9 mouse cellular contexts compared by ENCODE assay signal in the genomic region with DNA sequence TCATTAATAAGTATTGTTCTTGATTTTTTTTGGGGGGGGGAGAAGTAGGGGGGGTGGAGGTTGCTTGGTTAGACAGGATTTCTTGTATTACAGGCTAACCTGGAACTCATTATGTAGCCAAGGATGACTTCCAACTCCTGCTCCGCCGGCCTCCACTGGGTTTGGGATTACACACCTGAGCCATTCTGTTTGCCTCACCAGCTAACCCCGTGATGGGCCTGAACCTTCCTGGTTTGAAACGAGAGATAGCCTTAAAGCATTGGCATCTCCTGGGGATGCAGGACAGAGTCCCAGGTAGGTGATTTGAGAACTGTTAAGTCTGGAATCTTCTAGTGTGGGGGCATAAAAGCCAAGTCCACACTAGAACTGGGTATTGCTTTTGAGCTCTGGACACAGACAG. TPM values are rescaled to one million over a fixed set of nuclear protein-coding genes. Genes with fewer than 3 reads are reported as not detected.
A peak's percentile ranks its signal among the peaks of the same experiment; 100 is the strongest.
DNase-seq lines count a peak whose midpoint lies in the region; ATAC-seq and TF ChIP-seq lines count a peak whose summit lies in the region.
"Had no signal": no experiment of that assay in that cellular context is flagged by ENCODE, and none has a peak within 500 bp of the region (broad histone marks: within the 10 kb centered on the region; RNA-seq: fewer than 3 reads in every experiment).

No protein-coding gene starts in this region.

- no peak for TF ChIP-seq CTCF in gastrocnemius, adult 2 months (IDR thresholded peaks at IDR 0.05)
- no peak for TF ChIP-seq CTCF in liver, postnatal 0 days (IDR thresholded peaks at IDR 0.05; ENCODE audit: low read depth)

- no peak for DNase-seq in gastrocnemius, adult 2 months
- DNase-seq in gastrocnemius, postnatal 10 days = no peak
- no peak for DNase-seq in liver, embryonic 11.5 days (ENCODE audit: low spot score)
- DNase-seq in liver, postnatal 0 days = no peak
- no peak for DNase-seq in liver, embryonic 13.5 days
- DNase-seq in adrenal gland, adult 18-20 months (ENCODE audit: low spot score in 2 of 2) = no peak
- DNase-seq: kidney, adult 9 months had no signal

- H3K4me3 ChIP-seq in gastrocnemius, adult 2 months = peak overlapping the region; percentile 73
- no peak overlapping the region for H3K4me3 ChIP-seq in liver, embryonic 11.5 days (ENCODE audit: low read depth, low read length)
- H3K4me3 ChIP-seq in liver, postnatal 0 days (ENCODE audit: low read depth, low read length) = no peak overlapping the region
- H3K4me3 ChIP-seq in embryonic facial prominence, embryonic 15.5 days (replicated peaks) = no peak overlapping the region
- no peak overlapping the region for H3K4me3 ChIP-seq in liver, embryonic 13.5 days (replicated peaks)
- no peak overlapping the region for H3K4me3 ChIP-seq in midbrain, embryonic 16.5 days (ENCODE audit: low read depth, low read length)

- no peak for TF ChIP-seq EP300 in liver, postnatal 0 days (IDR thresholded peaks at IDR 0.05; ENCODE audit: low read depth)

- H3K4me1 ChIP-seq in liver, embryonic 11.5 days (replicated peaks; ENCODE audit: control insufficient read depth, insufficient read depth, low read length) = peaks cover 17% of the 10 kb centered on the region
- peaks cover 28% of the 10 kb centered on the region for H3K4me1 ChIP-seq in liver, postnatal 0 days (ENCODE audit: insufficient read depth)
- H3K4me1 ChIP-seq in embryonic facial prominence, embryonic 15.5 days = peaks cover 35% of the 10 kb centered on the region
- peaks cover 47% of the 10 kb centered on the region for H3K4me1 ChIP-seq in liver, embryonic 13.5 days (replicated peaks)
- H3K4me1 ChIP-seq in midbrain, embryonic 16.5 days (ENCODE audit: control insufficient read depth, insufficient read depth, low read length) = peaks cover 8% of the 10 kb centered on the region

- H3K27me3 ChIP-seq in liver, embryonic 11.5 days (replicated peaks; ENCODE audit: control insufficient read depth, insufficient read depth, low read length) = no peaks in the 10 kb centered on the region
- H3K27me3 ChIP-seq in liver, postnatal 0 days (ENCODE audit: insufficient read depth, low read length) = no peaks in the 10 kb centered on the region
- H3K27me3 ChIP-seq in embryonic facial prominence, embryonic 15.5 days = no peaks in the 10 kb centered on the region
- peaks cover 9% of the 10 kb centered on the region for H3K27me3 ChIP-seq in liver, embryonic 13.5 days
- peaks cover 3% of the 10 kb centered on the region for H3K27me3 ChIP-seq in midbrain, embryonic 16.5 days (ENCODE audit: control insufficient read depth, insufficient read depth, low read depth, low read length)

- H3K27ac ChIP-seq in gastrocnemius, adult 2 months = peak overlapping the region; percentile 90
- H3K27ac ChIP-seq in liver, embryonic 11.5 days (ENCODE audit: low read depth, low read length) = no peak overlapping the region
- no peak overlapping the region for H3K27ac ChIP-seq in liver, postnatal 0 days (ENCODE audit: low read depth)
- H3K27ac ChIP-seq in embryonic facial prominence, embryonic 15.5 days (replicated peaks) = peak overlapping the region; percentile 94; the same call in 1 of the 2 replicates
- no peak overlapping the region; the same call in 1 of the 2 replicates for H3K27ac ChIP-seq in liver, embryonic 13.5 days
- H3K27ac ChIP-seq in midbrain, embryonic 16.5 days (ENCODE audit: low read length) = no peak overlapping the region

- no peaks in the 10 kb centered on the region for H3K9me3 ChIP-seq in liver, embryonic 11.5 days (ENCODE audit: control insufficient read depth, low read length)
- H3K9me3 ChIP-seq in liver, postnatal 0 days (ENCODE audit: low read length) = no peaks in the 10 kb centered on the region
- H3K9me3 ChIP-seq in embryonic facial prominence, embryonic 15.5 days (replicated peaks) = no peaks in the 10 kb centered on the region
- no peaks in the 10 kb centered on the region for H3K9me3 ChIP-seq in liver, embryonic 13.5 days (replicated peaks)
- H3K9me3 ChIP-seq in midbrain, embryonic 16.5 days (replicated peaks; ENCODE audit: control insufficient read depth, low read length, poor library complexity, severe bottlenecking) = no peaks in the 10 kb centered on the region

- intact Hi-C loops in gastrocnemius, adult 2 months (cut with DNase I) = no loop called here

- no peak overlapping the region for H3K9ac ChIP-seq in liver, embryonic 11.5 days (ENCODE audit: low read depth, low read length)
- H3K9ac ChIP-seq in liver, postnatal 0 days (replicated peaks) = no peak overlapping the region
- H3K9ac ChIP-seq in embryonic facial prominence, embryonic 15.5 days = no peak overlapping the region
- no peak overlapping the region for H3K9ac ChIP-seq in liver, embryonic 13.5 days
- no peak overlapping the region for H3K9ac ChIP-seq in midbrain, embryonic 16.5 days (ENCODE audit: low read depth, low read length)

- peak overlapping the region; percentile 63 for H3K4me2 ChIP-seq in liver, embryonic 11.5 days
- no peak overlapping the region for H3K4me2 ChIP-seq in liver, postnatal 0 days (ENCODE audit: low read depth, low read length)
- no peak overlapping the region for H3K4me2 ChIP-seq in embryonic facial prominence, embryonic 15.5 days (replicated peaks)
- H3K4me2 ChIP-seq in liver, embryonic 13.5 days = peak overlapping the region; percentile 74; the same call in 1 of the 2 replicates
- H3K4me2 ChIP-seq in midbrain, embryonic 16.5 days (ENCODE audit: low read length) = no peak overlapping the region; the same call in 1 of the 2 replicates

- 67% methylated on average over 4 of the region's 4 CpGs for WGBS in liver, embryonic 11.5 days
- WGBS in liver, postnatal 0 days (ENCODE audit: insufficient replicate concordance) = 73% methylated on average over 4 of the region's 4 CpGs
- WGBS in embryonic facial prominence, embryonic 15.5 days = 35% methylated on average over 4 of the region's 4 CpGs
- WGBS in liver, embryonic 13.5 days (ENCODE audit: insufficient replicate concordance) = 62% methylated on average over 4 of the region's 4 CpGs
- WGBS in midbrain, embryonic 16.5 days = 84% methylated on average over 4 of the region's 4 CpGs

- ATAC-seq in liver, embryonic 11.5 days (replicated peaks; ENCODE audit: low FRiP score) = no peak
- no peak for ATAC-seq in liver, postnatal 0 days
- ATAC-seq in embryonic facial prominence, embryonic 15.5 days (ENCODE audit: insufficient number of reproducible peaks, low FRiP score, low TSS enrichment, low read depth) = no peak
- ATAC-seq in liver, embryonic 13.5 days (ENCODE audit: low read depth) = no peak
- ATAC-seq in midbrain, embryonic 16.5 days = no peak

- H3K36me3 ChIP-seq in liver, embryonic 11.5 days (ENCODE audit: control insufficient read depth, insufficient read depth, low read length) = no peaks in the 10 kb centered on the region
- H3K36me3 ChIP-seq in liver, postnatal 0 days (replicated peaks; ENCODE audit: insufficient read depth, low read length) = no peaks in the 10 kb centered on the region
- H3K36me3 ChIP-seq in embryonic facial prominence, embryonic 15.5 days = no peaks in the 10 kb centered on the region
- no peaks in the 10 kb centered on the region for H3K36me3 ChIP-seq in liver, embryonic 13.5 days
- no peaks in the 10 kb centered on the region for H3K36me3 ChIP-seq in midbrain, embryonic 16.5 days (ENCODE audit: control insufficient read depth, insufficient read depth, low read length)

RNA-seq across cellular contexts. Expression of a gene that starts 8.1 kb away (rescaled TPM):
- not detected for total RNA-seq in gastrocnemius, adult 2 months (2021)
- 1 to 10 TPM; 1.4 to 2.4 TPM for total RNA-seq in gastrocnemius, postnatal 10 days (2021)
- 1.2 and 1.8 TPM in 2 replicates for polyA plus RNA-seq in liver, embryonic 11.5 days (2014; fragmentation: Nextera tagmentation; extraction: Ambion mirVana)
- polyA plus RNA-seq in liver, postnatal 0 days (2015; fragmentation: Nextera tagmentation; extraction: Ambion mirVana) = 0.34 and 0.79 TPM in 2 replicates
- polyA plus RNA-seq in embryonic facial prominence, embryonic 15.5 days (2015; fragmentation: Nextera tagmentation; extraction: Ambion mirVana) = 3.5 and 4.0 TPM in 2 replicates
- polyA plus RNA-seq in liver, embryonic 13.5 days (2015; fragmentation: Nextera tagmentation; extraction: Ambion mirVana) = 0.28 and 0.34 TPM in 2 replicates
- polyA plus RNA-seq in midbrain, embryonic 16.5 days (2015; fragmentation: Nextera tagmentation; extraction: Ambion mirVana) = 6.6 and 7.1 TPM in 2 replicates
- total RNA-seq in adrenal gland, adult 18-20 months (2021) = under 1 TPM in 1 of 2 experiments, not detected in 1; 0.61 TPM

RNA-seq across cellular contexts. Expression of a gene that starts 43.7 kb away (rescaled TPM):
- total RNA-seq in gastrocnemius, adult 2 months (2021) = 1 to 10 TPM; 5.2 to 8.6 TPM
- total RNA-seq in gastrocnemius, postnatal 10 days (2021) = 1 to 10 TPM; 7.9 to 8.5 TPM
- 7.9 and 9.1 TPM in 2 replicates for polyA plus RNA-seq in liver, embryonic 11.5 days (2014; fragmentation: Nextera tagmentation; extraction: Ambion mirVana)
- 1.4 and 1.6 TPM in 2 replicates for polyA plus RNA-seq in liver, postnatal 0 days (2015; fragmentation: Nextera tagmentation; extraction: Ambion mirVana)
- polyA plus RNA-seq in embryonic facial prominence, embryonic 15.5 days (2015; fragmentation: Nextera tagmentation; extraction: Ambion mirVana) = 15.8 and 17.7 TPM in 2 replicates
- polyA plus RNA-seq in liver, embryonic 13.5 days (2015; fragmentation: Nextera tagmentation; extraction: Ambion mirVana) = 2.1 and 2.2 TPM in 2 replicates
- polyA plus RNA-seq in midbrain, embryonic 16.5 days (2015; fragmentation: Nextera tagmentation; extraction: Ambion mirVana) = 22.4 and 26.4 TPM in 2 replicates
- 10 to 100 TPM; 36.4 to 56.0 TPM for total RNA-seq in adrenal gland, adult 18-20 months (2021)

RNA-seq across cellular contexts. Expression of a gene that starts 45.3 kb away (rescaled TPM):
- under 1 TPM; 0.28 to 0.50 TPM for total RNA-seq in gastrocnemius, adult 2 months (2021)
- total RNA-seq in gastrocnemius, postnatal 10 days (2021) = under 1 TPM; 0.32 to 0.54 TPM
- 0.36 and 0.47 TPM in 2 replicates for polyA plus RNA-seq in liver, embryonic 11.5 days (2014; fragmentation: Nextera tagmentation; extraction: Ambion mirVana)
- 0.24 and 0.29 TPM in 2 replicates for polyA plus RNA-seq in liver, postnatal 0 days (2015; fragmentation: Nextera tagmentation; extraction: Ambion mirVana)
- 1.9 and 2.3 TPM in 2 replicates for polyA plus RNA-seq in embryonic facial prominence, embryonic 15.5 days (2015; fragmentation: Nextera tagmentation; extraction: Ambion mirVana)
- 0.13 and 0.25 TPM in 2 replicates for polyA plus RNA-seq in liver, embryonic 13.5 days (2015; fragmentation: Nextera tagmentation; extraction: Ambion mirVana)
- polyA plus RNA-seq in midbrain, embryonic 16.5 days (2015; fragmentation: Nextera tagmentation; extraction: Ambion mirVana) = 2.1 and 2.5 TPM in 2 replicates
- total RNA-seq in adrenal gland, adult 18-20 months (2021) = under 1 TPM in 1 of 2 experiments, not detected in 1; 0.38 TPM

RNA-seq across cellular contexts. Expression of a gene that starts 45.4 kb away (rescaled TPM):
- 10 to 100 TPM; 16.8 to 18.6 TPM for total RNA-seq in gastrocnemius, adult 2 months (2021)
- 10 to 100 TPM; 12.5 to 13.9 TPM for total RNA-seq in gastrocnemius, postnatal 10 days (2021)
- 13.7 and 14.1 TPM in 2 replicates for polyA plus RNA-seq in liver, embryonic 11.5 days (2014; fragmentation: Nextera tagmentation; extraction: Ambion mirVana)
- 4.4 and 4.5 TPM in 2 replicates for polyA plus RNA-seq in liver, postnatal 0 days (2015; fragmentation: Nextera tagmentation; extraction: Ambion mirVana)
- polyA plus RNA-seq in embryonic facial prominence, embryonic 15.5 days (2015; fragmentation: Nextera tagmentation; extraction: Ambion mirVana) = 31.8 and 32.8 TPM in 2 replicates
- 5.4 and 6.2 TPM in 2 replicates for polyA plus RNA-seq in liver, embryonic 13.5 days (2015; fragmentation: Nextera tagmentation; extraction: Ambion mirVana)
- polyA plus RNA-seq in midbrain, embryonic 16.5 days (2015; fragmentation: Nextera tagmentation; extraction: Ambion mirVana) = 55.7 and 64.8 TPM in 2 replicates
- total RNA-seq in adrenal gland, adult 18-20 months (2021) = 10 to 100 TPM; 26.5 to 30.5 TPM

RNA-seq across cellular contexts. Expression of a gene that starts 56.4 kb away (rescaled TPM):
- total RNA-seq in gastrocnemius, adult 2 months (2021) = 100 to 1,000 TPM; 187 to 222 TPM
- 100 to 1,000 TPM; 180 to 184 TPM for total RNA-seq in gastrocnemius, postnatal 10 days (2021)
- polyA plus RNA-seq in liver, embryonic 11.5 days (2014; fragmentation: Nextera tagmentation; extraction: Ambion mirVana) = 323 and 339 TPM in 2 replicates
- 189 and 201 TPM in 2 replicates for polyA plus RNA-seq in liver, postnatal 0 days (2015; fragmentation: Nextera tagmentation; extraction: Ambion mirVana)
- polyA plus RNA-seq in embryonic facial prominence, embryonic 15.5 days (2015; fragmentation: Nextera tagmentation; extraction: Ambion mirVana) = 314 and 349 TPM in 2 replicates
- polyA plus RNA-seq in liver, embryonic 13.5 days (2015; fragmentation: Nextera tagmentation; extraction: Ambion mirVana) = 229 and 245 TPM in 2 replicates
- 229 and 244 TPM in 2 replicates for polyA plus RNA-seq in midbrain, embryonic 16.5 days (2015; fragmentation: Nextera tagmentation; extraction: Ambion mirVana)
- total RNA-seq in adrenal gland, adult 18-20 months (2021) = 100 to 1,000 TPM; 292 to 304 TPM

Comparison
In these comparisons a context has a peak if more than half of its experiments do, and no peak if none do; other contexts are left out.
1. H3K4me2 ChIP-seq: peak in liver, embryonic 11.5 days (single experiment) and liver, embryonic 13.5 days (single experiment); none in liver, postnatal 0 days (single experiment), embryonic facial prominence, embryonic 15.5 days (single experiment) and midbrain, embryonic 16.5 days (single experiment).
2. H3K27ac ChIP-seq: peak in gastrocnemius, adult 2 months (single experiment) and embryonic facial prominence, embryonic 15.5 days (single experiment); none in liver, embryonic 11.5 days (single experiment), liver, postnatal 0 days (single experiment), liver, embryonic 13.5 days (single experiment) and midbrain, embryonic 16.5 days (single experiment).